Mouse (Mus musculus) myocyte (in vitro differentiated cells): ENCODE data around the gene Helz.

Experiments
- CEBPB ChIP-seq: IDR thresholded peaks from 2 replicates; pipeline ENCODE4 v1.6.1; 2011; ENCODE audit warnings: mild to moderate bottlenecking, moderate library complexity; ENCODE audit not compliant: poor library complexity, insufficient read depth, severe bottlenecking
- MAX ChIP-seq: IDR thresholded peaks from one replicate; pipeline ENCODE4 v1.6.1; 2011; ENCODE audit warnings: low read depth, mild to moderate bottlenecking, control low read depth
- MYOD1 ChIP-seq, 3 experiments: IDR thresholded peaks; one replicate each; pipeline ENCODE4 v1.6.1; 2011; ENCODE audit warnings: control low read depth in 2 of 3, low read depth in 2 of 3, mild to moderate bottlenecking in 2 of 3, moderate library complexity in 1 of 3; ENCODE audit not compliant: insufficient read length in 2 of 3, control insufficient read depth in 1 of 3
- MYOG ChIP-seq, 3 experiments: IDR thresholded peaks; one replicate each; pipeline ENCODE4 v1.6.1; 2011; ENCODE audit warnings: control low read depth in 2 of 3, low read depth in 2 of 3, mild to moderate bottlenecking in 2 of 3; ENCODE audit not compliant: insufficient read length in 2 of 3, control insufficient read depth in 1 of 3, insufficient read depth in 1 of 3
- POLR2A ChIP-seq: IDR thresholded peaks from one replicate; pipeline ENCODE4 v1.6.1; 2011; ENCODE audit warnings: low read depth, mild to moderate bottlenecking, control low read depth, moderate library complexity; ENCODE audit not compliant: insufficient read length
- POLR2AphosphoS2 ChIP-seq: IDR thresholded peaks from one replicate; pipeline ENCODE4 v1.6.1; 2011; ENCODE audit warnings: low read depth, control low read depth; ENCODE audit not compliant: insufficient read length
- TCF12 ChIP-seq: IDR thresholded peaks from one replicate; pipeline ENCODE4 v1.6.1; 2011; ENCODE audit warnings: mild to moderate bottlenecking, control low read depth; ENCODE audit not compliant: poor library complexity, insufficient read depth, severe bottlenecking

- no peak for TF ChIP-seq POLR2A
- no peak for TF ChIP-seq MAX
- no peak for TF ChIP-seq CEBPB
- no peak for TF ChIP-seq POLR2AphosphoS2
- no peak for TF ChIP-seq MYOG (IDR thresholded peaks at IDR 0.05; ENCODE audit: control insufficient read depth in 1 of 3, insufficient read depth in 1 of 3, insufficient read length in 2 of 3, low read depth in 2 of 3)
- TF ChIP-seq MYOD1 (IDR thresholded peaks at IDR 0.05; ENCODE audit: control insufficient read depth in 1 of 3, insufficient read length in 2 of 3, low read depth in 2 of 3): no peak
- no peak for TF ChIP-seq TCF12
Measured at GRCm38 (mm10) chr11:107531445-107531844, 16.3 kb upstream of the Helz start.
